Mouse (Mus musculus): ENCODE data around the gene Adamts3.

Gene Adamts3

GRCm38 (mm10) chr5:89711116-89711859, 171.8 kb downstream of the Adamts3 start:
- no peak for DNase-seq (ENCODE audit: low spot score in 2 of 2)

GRCm38 (mm10) chr5:89709459-89709858, 173.7 kb downstream of the Adamts3 start:
- DNase-seq (ENCODE audit: low spot score in 2 of 2) = no peak

GRCm38 (mm10) chr5:89704264-89704663, 178.9 kb downstream of the Adamts3 start:
- DNase-seq (ENCODE audit: low spot score in 2 of 2) = no peak

GRCm38 (mm10) chr5:89701241-89702007, 181.7 kb downstream of the Adamts3 start:
- DNase-seq (ENCODE audit: low spot score in 2 of 2) = no peak

- DNase-seq (ENCODE audit: low spot score in 2 of 2) = no peak
Measured at GRCm38 (mm10) chr5:89687826-89688225, 195.3 kb downstream of the Adamts3 start.

- DNase-seq (ENCODE audit: low spot score in 2 of 2) = no peak
Measured at GRCm38 (mm10) chr5:89679871-89680536, 203.1 kb downstream of the Adamts3 start.

GRCm38 (mm10) chr5:89678148-89678547, 205.0 kb downstream of the Adamts3 start:
- no peak for DNase-seq (ENCODE audit: low spot score in 2 of 2)

GRCm38 (mm10) chr5:89674066-89674848, 208.9 kb downstream of the Adamts3 start:
- DNase-seq (ENCODE audit: low spot score in 2 of 2) = no peak

GRCm38 (mm10) chr5:89672950-89673349, 210.2 kb downstream of the Adamts3 start:
- DNase-seq (ENCODE audit: low spot score in 2 of 2) = no peak

GRCm38 (mm10) chr5:89654327-89654726, 228.8 kb downstream of the Adamts3 start:
- no peak for DNase-seq (ENCODE audit: low spot score in 2 of 2)

- no peak for DNase-seq (ENCODE audit: low spot score in 2 of 2)
Measured at GRCm38 (mm10) chr5:89653862-89654261, 229.3 kb downstream of the Adamts3 start.

GRCm38 (mm10) chr5:89646940-89647339, 236.2 kb downstream of the Adamts3 start:
- no peak for DNase-seq (ENCODE audit: low spot score in 2 of 2)

GRCm38 (mm10) chr5:89635434-89635833, 247.7 kb downstream of the Adamts3 start:
- DNase-seq (ENCODE audit: low spot score in 2 of 2) = no peak

GRCm38 (mm10) chr5:89631599-89631998, 251.5 kb downstream of the Adamts3 start:
- no peak for DNase-seq (ENCODE audit: low spot score in 2 of 2)
